Mouse (Mus musculus) neural tube, embryonic 13.5 days (tissue): ENCODE measurements around the gene Cdc20b. TPM values are rescaled to one million over a fixed set of nuclear protein-coding genes. Genes with fewer than 3 reads are reported as not detected.
"Not testable (repeated sequence)": the region's sequence is repeated elsewhere in the genome, so short reads cannot be mapped to it uniquely, and the experiment has no call there.

Experiments
- ATAC-seq: fragments of 200-750 bp; cut with Nextera tagmentation; 2 replicates; pipeline ENCODE4 v1.8.0; 2017; ENCODE audit warnings: low read depth, mild to moderate bottlenecking, moderate TSS enrichment, moderate library complexity
- H3K27ac ChIP-seq: fragments of 300-500 bp; sonication (generic); replicated peaks from 2 replicates; pipeline ENCODE4 v1.5.1; 2015; ENCODE audit warnings: moderate library complexity, mild to moderate bottlenecking, inconsistent platforms
- H3K27me3 ChIP-seq: fragments of 300-500 bp; sonication (generic); 2 replicates; pipeline ENCODE4 v1.6.1; 2015; ENCODE audit warnings: mild to moderate bottlenecking, inconsistent platforms
- H3K36me3 ChIP-seq: fragments of 300-500 bp; sonication (generic); 2 replicates; pipeline ENCODE4 v1.6.1; 2015; ENCODE audit warnings: mild to moderate bottlenecking, inconsistent platforms
- H3K4me1 ChIP-seq: fragments of 300-500 bp; sonication (generic); replicated peaks from 2 replicates; pipeline ENCODE4 v1.6.1; 2015; ENCODE audit warnings: inconsistent platforms
- H3K4me2 ChIP-seq: fragments of 300-500 bp; sonication (generic); 2 replicates; pipeline ENCODE4 v1.6.1; 2015; ENCODE audit warnings: inconsistent platforms, mild to moderate bottlenecking, moderate library complexity
- H3K4me3 ChIP-seq: fragments of 300-500 bp; sonication (generic); 2 replicates; pipeline ENCODE4 v1.5.1; 2015; ENCODE audit warnings: mild to moderate bottlenecking, inconsistent platforms
- H3K9ac ChIP-seq: fragments of 300-500 bp; sonication (generic); 2 replicates; pipeline ENCODE4 v1.6.1; 2015; ENCODE audit warnings: moderate library complexity, mild to moderate bottlenecking, inconsistent platforms
- H3K9me3 ChIP-seq: fragments of 300-500 bp; sonication (generic); 2 replicates; pipeline ENCODE4 v1.6.1; 2016; ENCODE audit warnings: inconsistent platforms
- WGBS: fragments of 180-500 bp; shearing (Covaris S2); methylation state at CpG from one replicate; pipeline ENCODE4 v1.1.7; 2015; 5-methylcytosine and 5-hydroxymethylcytosine counted together
- polyA plus RNA-seq: library from polyadenylated mRNA; unstranded; fragments of >200 nt; fragmentation: Nextera tagmentation; extraction: Ambion mirVana; gene quantifications from 2 replicates; pipeline ENCODE4 v1.2.1, GENCODE M21; 2015

Cdc20b gene
- polyA plus RNA-seq, 1 experiment from 2014 or later = not detected

GRCm38 (mm10) chr13:112998427-112999201, 36.3 kb upstream of the Cdc20b start:
- Histone ChIP-seq H3K27me3 (peaks cover 88% of the 10 kb centered on the region), H3K27ac (no peak overlapping the region), H3K36me3 (no peaks in the 10 kb centered on the region), H3K4me2 (peak overlapping the region; percentile 87), H3K4me1 (peaks cover 22% of the 10 kb centered on the region), H3K9ac (peak overlapping the region; percentile 70), H3K4me3 (peak overlapping the region; percentile 47), H3K9me3 (no peaks in the 10 kb centered on the region)
- peak; percentile 66 for ATAC-seq
- under 1% methylated on average over 46 of the region's 46 CpGs for WGBS

GRCm38 (mm10) chr13:113000090-113000489, 34.8 kb upstream of the Cdc20b start:
- Histone ChIP-seq H3K4me1 (peaks cover 13% of the 10 kb centered on the region), H3K9me3 (no peaks in the 10 kb centered on the region), H3K9ac (no peak overlapping the region), H3K4me3 (no peak overlapping the region), H3K27ac (no peak overlapping the region), H3K4me2 (no peak overlapping the region), H3K36me3 (no peaks in the 10 kb centered on the region), H3K27me3 (peaks cover 73% of the 10 kb centered on the region)
- WGBS = 81% methylated on average over 3 of the region's 3 CpGs
- ATAC-seq = no peak

GRCm38 (mm10) chr13:113000576-113001318, 34.2 kb upstream of the Cdc20b start:
- Histone ChIP-seq H3K27me3 (peaks cover 66% of the 10 kb centered on the region), H3K4me3 (no peak overlapping the region), H3K9me3 (no peaks in the 10 kb centered on the region), H3K4me2 (no peak overlapping the region), H3K4me1 (peaks cover 13% of the 10 kb centered on the region), H3K27ac (no peak overlapping the region), H3K9ac (no peak overlapping the region), H3K36me3 (no peaks in the 10 kb centered on the region)
- 75% methylated on average over 9 of the region's 9 CpGs for WGBS
- no peak for ATAC-seq

- no peaks in the 10 kb centered on the region for H3K9me3 ChIP-seq
- H3K36me3 ChIP-seq = no peaks in the 10 kb centered on the region
- no peaks in the 10 kb centered on the region for H3K27me3 ChIP-seq
- no peak overlapping the region for H3K4me2 ChIP-seq
- ATAC-seq = no peak
- no peak overlapping the region for H3K9ac ChIP-seq
- H3K4me1 ChIP-seq = no peaks in the 10 kb centered on the region
- no peak overlapping the region for H3K4me3 ChIP-seq
- WGBS = 80% methylated on average over 6 of the region's 6 CpGs
- no peak overlapping the region for H3K27ac ChIP-seq
Measured at GRCm38 (mm10) chr13:113012683-113013082, 22.2 kb upstream of the Cdc20b start.

- 0 out of 2 replicates have a peak overlapping the region, but pooled peaks have one; percentile 10 for H3K4me2 ChIP-seq
- H3K27me3 ChIP-seq, ATAC-seq, H3K27ac ChIP-seq, H3K4me3 ChIP-seq, H3K36me3 ChIP-seq, H3K4me1 ChIP-seq, H3K9ac ChIP-seq, H3K9me3 ChIP-seq: not testable (repeated sequence)
- WGBS = 59% methylated on average over 20 of the region's 20 CpGs
Measured at GRCm38 (mm10) chr13:113013174-113013953, 21.5 kb upstream of the Cdc20b start.

GRCm38 (mm10) chr13:113021521-113021920, 13.4 kb upstream of the Cdc20b start:
- H3K4me2 ChIP-seq = no peak overlapping the region
- H3K9me3 ChIP-seq = no peaks in the 10 kb centered on the region
- H3K4me3 ChIP-seq = no peak overlapping the region
- H3K27me3 ChIP-seq = peaks cover 17% of the 10 kb centered on the region
- H3K4me1 ChIP-seq = no peaks in the 10 kb centered on the region
- no peaks in the 10 kb centered on the region for H3K36me3 ChIP-seq
- no peak for ATAC-seq
- no peak overlapping the region for H3K27ac ChIP-seq
- 86% methylated on average over 2 of the region's 2 CpGs for WGBS
- H3K9ac ChIP-seq = no peak overlapping the region

GRCm38 (mm10) chr13:113022467-113022866, 12.4 kb upstream of the Cdc20b start:
- H3K9ac ChIP-seq = no peak overlapping the region
- no peak overlapping the region for H3K4me3 ChIP-seq
- peaks cover 17% of the 10 kb centered on the region for H3K27me3 ChIP-seq
- 72% methylated on average over 8 of the region's 8 CpGs for WGBS
- H3K4me1 ChIP-seq = no peaks in the 10 kb centered on the region
- no peaks in the 10 kb centered on the region for H3K9me3 ChIP-seq
- no peak for ATAC-seq
- no peaks in the 10 kb centered on the region for H3K36me3 ChIP-seq
- no peak overlapping the region for H3K4me2 ChIP-seq
- H3K27ac ChIP-seq = no peak overlapping the region

- no peaks in the 10 kb centered on the region for H3K36me3 ChIP-seq
- H3K4me3 ChIP-seq = no peak overlapping the region
- no peaks in the 10 kb centered on the region for H3K9me3 ChIP-seq
- H3K9ac ChIP-seq = no peak overlapping the region
- no peak overlapping the region for H3K27ac ChIP-seq
- ATAC-seq = no peak
- peaks cover 24% of the 10 kb centered on the region for H3K27me3 ChIP-seq
- no peak overlapping the region for H3K4me2 ChIP-seq
- no peaks in the 10 kb centered on the region for H3K4me1 ChIP-seq
- WGBS = 84% methylated on average over 17 of the region's 17 CpGs
Measured at GRCm38 (mm10) chr13:113023274-113024143, 11.4 kb upstream of the Cdc20b start.

GRCm38 (mm10) chr13:113031351-113031750, 3.6 kb upstream of the Cdc20b start:
- Histone ChIP-seq H3K9ac (peak overlapping the region; percentile 75), H3K27ac (0 out of 2 replicates have a peak overlapping the region, but pooled peaks have one; percentile 42), H3K9me3 (no peaks in the 10 kb centered on the region), H3K36me3 (no peaks in the 10 kb centered on the region), H3K4me2 (peak overlapping the region; percentile 80), H3K4me3 (peak overlapping the region; percentile 60), H3K27me3 (peaks cover 74% of the 10 kb centered on the region), H3K4me1 (peaks cover 26% of the 10 kb centered on the region)
- under 1% methylated on average over 7 of the region's 7 CpGs for whole genome bisulfite sequencing
- ATAC-seq = peak; percentile 9; the same call in 1 of the 2 replicates

GRCm38 (mm10) chr13:113031792-113032571, 2.9 kb upstream of the Cdc20b start:
- peak; percentile 69 for ATAC-seq
- Histone ChIP-seq H3K9ac (peak overlapping the region; percentile 75), H3K4me2 (peak overlapping the region; percentile 80), H3K27ac (peak overlapping the region; percentile 42; the same call in 1 of the 2 replicates), H3K4me3 (peak overlapping the region; percentile 60), H3K36me3 (no peaks in the 10 kb centered on the region), H3K27me3 (peaks cover 74% of the 10 kb centered on the region), H3K9me3 (no peaks in the 10 kb centered on the region), H3K4me1 (peaks cover 26% of the 10 kb centered on the region)
- under 1% methylated on average over 40 of the region's 40 CpGs for WGBS
